Mouse (Mus musculus) forebrain, embryonic 14.5 days (tissue): Measurements from ENCODE around the gene Cnot10. TPM values are rescaled to one million over a fixed set of nuclear protein-coding genes. Genes with fewer than 3 reads are reported as not detected.
A peak's percentile ranks its signal among the peaks of the same experiment; 100 is the strongest.
"Not testable (repeated sequence)": the region's sequence is repeated elsewhere in the genome, so short reads cannot be mapped to it uniquely, and the experiment has no call there.

Experiments
- ATAC-seq: fragments of 200-750 bp; cut with Nextera tagmentation; 2 replicates; pipeline ENCODE4 v1.8.0; 2017; ENCODE audit warnings: mild to moderate bottlenecking, moderate library complexity
- DNase-seq: peaks from one replicate; pipeline ENCODE4 v3.0.0-alpha.2; 2015; ENCODE audit warnings: low spot score
- H3K27ac ChIP-seq: fragments of 300-500 bp; sonication (generic); 2 replicates; pipeline ENCODE4 v1.5.1; 2014; ENCODE audit warnings: low read depth, mild to moderate bottlenecking, control low read depth, low read length, moderate library complexity
- H3K27me3 ChIP-seq: fragments of 300-500 bp; sonication (generic); replicated peaks from 2 replicates; pipeline ENCODE4 v1.6.1; 2014; ENCODE audit warnings: low read length, control low read depth, mixed read lengths; ENCODE audit not compliant: control insufficient read depth, insufficient read depth
- H3K36me3 ChIP-seq: fragments of 300-500 bp; sonication (generic); 2 replicates; pipeline ENCODE4 v1.6.1; 2014; ENCODE audit warnings: low read length, control low read depth; ENCODE audit not compliant: control insufficient read depth, insufficient read depth
- H3K4me1 ChIP-seq: fragments of 300-500 bp; sonication (generic); 2 replicates; pipeline ENCODE4 v1.6.1; 2014; ENCODE audit warnings: antibody characterized with exemption, low read length, control low read depth; ENCODE audit not compliant: control insufficient read depth, insufficient read depth
- H3K4me2 ChIP-seq: fragments of 300-500 bp; sonication (generic); 2 replicates; pipeline ENCODE4 v1.6.1; 2014; ENCODE audit warnings: mild to moderate bottlenecking, control low read depth, low read length
- H3K4me3 ChIP-seq: fragments of 300-500 bp; sonication (generic); 2 replicates; pipeline ENCODE4 v1.5.1; 2014; ENCODE audit warnings: low read depth, low read length, control low read depth
- H3K9ac ChIP-seq: fragments of 300-500 bp; sonication (generic); 2 replicates; pipeline ENCODE4 v1.6.1; 2014; ENCODE audit warnings: mild to moderate bottlenecking, low read length, control low read depth, moderate library complexity
- H3K9me3 ChIP-seq: fragments of 300-500 bp; sonication (generic); replicated peaks from 2 replicates; pipeline ENCODE4 v1.6.1; 2016; ENCODE audit warnings: low read length, control low read depth, mixed read lengths; ENCODE audit not compliant: control insufficient read depth
- WGBS: fragments of 180-500 bp; shearing (Covaris S2); extraction: QIAGEN DNeasy Blood & Tissue Kit; methylation state at CpG from one replicate; pipeline ENCODE4 v1.1.7; 2014; 5-methylcytosine and 5-hydroxymethylcytosine counted together
- polyA plus RNA-seq: library from polyadenylated mRNA; unstranded; fragments of >200 nt; fragmentation: Nextera tagmentation; extraction: Ambion mirVana; gene quantifications from 2 replicates; pipeline ENCODE4 v1.2.1, GENCODE M21; 2014

The Cnot10 gene
- polyA plus RNA-seq, 1 experiment from 2014 or later: 54.6 TPM

- H3K27me3 ChIP-seq: no peaks in the 10 kb centered on the region
- no peaks in the 10 kb centered on the region for H3K36me3 ChIP-seq
- H3K27ac ChIP-seq: no peak overlapping the region
- no peak overlapping the region for H3K4me2 ChIP-seq
- no peaks in the 10 kb centered on the region for H3K9me3 ChIP-seq
- H3K4me1 ChIP-seq: no peaks in the 10 kb centered on the region
- DNase-seq: no peak
- no peak for ATAC-seq
- 82% methylated on average over 6 of the region's 6 CpGs for WGBS
- H3K4me3 ChIP-seq: no peak overlapping the region
- no peak overlapping the region for H3K9ac ChIP-seq
Measured at GRCm38 (mm10) chr9:114660983-114661382, 21.0 kb upstream of the Cnot10 start.

GRCm38 (mm10) chr9:114660506-114660905 lies 20.5 kb upstream of the Cnot10 start:
- Histone ChIP-seq H3K36me3 (no peaks in the 10 kb centered on the region), H3K27ac (no peak overlapping the region), H3K9me3 (no peaks in the 10 kb centered on the region), H3K4me2 (no peak overlapping the region), H3K4me1 (no peaks in the 10 kb centered on the region), H3K27me3 (no peaks in the 10 kb centered on the region), H3K4me3 (no peak overlapping the region), H3K9ac (no peak overlapping the region)
- ATAC-seq (no peak), DNase-seq (no peak)
- WGBS: 73% methylated on average over 6 of the region's 6 CpGs

- no peak overlapping the region for H3K4me3 ChIP-seq
- no peaks in the 10 kb centered on the region for H3K27me3 ChIP-seq
- no peaks in the 10 kb centered on the region for H3K36me3 ChIP-seq
- H3K27ac ChIP-seq: no peak overlapping the region
- H3K9ac ChIP-seq: no peak overlapping the region
- H3K4me2 ChIP-seq: no peak overlapping the region
- ATAC-seq: no peak
- H3K9me3 ChIP-seq: no peaks in the 10 kb centered on the region
- DNase-seq: no peak
- WGBS: 88% methylated on average over 3 of the region's 3 CpGs
- H3K4me1 ChIP-seq: no peaks in the 10 kb centered on the region
Measured at GRCm38 (mm10) chr9:114656701-114657100, 16.7 kb upstream of the Cnot10 start.

- Histone ChIP-seq H3K9ac (no peak overlapping the region), H3K4me3 (no peak overlapping the region), H3K4me1 (no peaks in the 10 kb centered on the region), H3K4me2 (no peak overlapping the region), H3K9me3 (no peaks in the 10 kb centered on the region), H3K27ac (no peak overlapping the region), H3K27me3 (no peaks in the 10 kb centered on the region), H3K36me3 (no peaks in the 10 kb centered on the region)
- WGBS: 83% methylated on average over 4 of the region's 4 CpGs
- DNase-seq (no peak), ATAC-seq (no peak)
Measured at GRCm38 (mm10) chr9:114655356-114655755, 15.4 kb upstream of the Cnot10 start.

GRCm38 (mm10) chr9:114650938-114651634 lies 11.1 kb upstream of the Cnot10 start:
- Histone ChIP-seq H3K27me3 (no peaks in the 10 kb centered on the region), H3K4me2 (no peak overlapping the region), H3K9ac (no peak overlapping the region), H3K4me3 (no peak overlapping the region), H3K4me1 (no peaks in the 10 kb centered on the region), H3K27ac (no peak overlapping the region), H3K9me3 (no peaks in the 10 kb centered on the region), H3K36me3 (no peaks in the 10 kb centered on the region)
- WGBS: 63% methylated on average over 21 of the region's 21 CpGs
- ATAC-seq: no peak
- DNase-seq: no peak

GRCm38 (mm10) chr9:114649371-114649770 lies 9.4 kb upstream of the Cnot10 start:
- DNase-seq (no peak), ATAC-seq (no peak)
- Histone ChIP-seq H3K27me3 (no peaks in the 10 kb centered on the region), H3K9ac (no peak overlapping the region), H3K27ac (no peak overlapping the region), H3K9me3 (no peaks in the 10 kb centered on the region), H3K4me2 (no peak overlapping the region), H3K36me3 (no peaks in the 10 kb centered on the region), H3K4me1 (no peaks in the 10 kb centered on the region), H3K4me3 (no peak overlapping the region)
- WGBS: 70% methylated on average over 5 of the region's 5 CpGs

- H3K9me3 ChIP-seq: not testable (repeated sequence)
Measured at GRCm38 (mm10) chr9:114648472-114648871, 8.5 kb upstream of the Cnot10 start.

GRCm38 (mm10) chr9:114647506-114648432 lies 7.8 kb upstream of the Cnot10 start:
- ATAC-seq (no peak), DNase-seq (no peak)
- Histone ChIP-seq H3K4me1 (no peaks in the 10 kb centered on the region), H3K4me2 (no peak overlapping the region), H3K4me3 (no peak overlapping the region), H3K9me3 (no peaks in the 10 kb centered on the region), H3K27me3 (no peaks in the 10 kb centered on the region; the same call in 1 of the 2 replicates), H3K9ac (no peak overlapping the region), H3K36me3 (no peaks in the 10 kb centered on the region), H3K27ac (no peak overlapping the region)
- WGBS: 80% methylated on average over 28 of the region's 28 CpGs

More at GRCm38 (mm10) chr9:114648472-114648871, 8.5 kb upstream of the Cnot10 start:
- not testable (repeated sequence) for H3K4me2 ChIP-seq, H3K27me3 ChIP-seq, H3K36me3 ChIP-seq, ATAC-seq, H3K4me3 ChIP-seq, H3K4me1 ChIP-seq, H3K27ac ChIP-seq, H3K9ac ChIP-seq
- 48% methylated on average over 8 of the region's 9 CpGs for WGBS
- DNase-seq: peak; percentile 61
